Mouse (Mus musculus): Measurements from ENCODE around the gene Tacc3.

DNA sequence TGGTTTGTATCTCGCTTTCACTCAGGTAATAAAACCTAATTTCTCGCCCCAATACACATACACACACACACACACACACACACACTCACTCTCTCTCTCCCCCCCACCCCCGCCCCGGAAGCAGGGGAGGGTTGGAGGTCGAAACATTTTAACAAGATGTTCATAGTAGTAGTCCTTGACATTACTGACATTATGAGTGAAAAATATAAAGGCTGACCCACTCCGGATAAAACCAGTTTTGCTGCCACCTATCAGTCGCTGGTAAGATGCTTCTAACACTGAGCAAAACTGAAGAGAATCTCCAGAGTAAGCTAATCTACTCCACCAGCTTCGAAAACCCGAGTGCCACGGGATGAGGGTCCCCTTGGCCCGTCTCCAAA, 6.4 kb upstream of the Tacc3 start:
- TF ChIP-seq CTCF (IDR thresholded peaks at IDR 0.05; ENCODE audit: extremely low read depth, insufficient read length, insufficient replicate concordance, low read depth, low read length) = no peak
- no peak for TF ChIP-seq POLR2A (IDR thresholded peaks at IDR 0.05; ENCODE audit: low read depth, low read length)
